Mouse (Mus musculus) hindbrain, postnatal 0 days (tissue): ENCODE results near the gene Anks1b. TPM values are rescaled to one million over a fixed set of nuclear protein-coding genes. Genes with fewer than 3 reads are reported as not detected.
A peak's percentile ranks its signal among the peaks of the same experiment; 100 is the strongest.

Experiments
- ATAC-seq: fragments of 200-750 bp; cut with Nextera tagmentation; 2 replicates; pipeline ENCODE4 v1.8.0; 2017; ENCODE audit warnings: mild to moderate bottlenecking, moderate TSS enrichment, moderate library complexity
- DNase-seq: peaks from one replicate; pipeline ENCODE4 v3.0.0-alpha.2; 2015; ENCODE audit warnings: low spot score
- H3K27ac ChIP-seq: fragments of 300-500 bp; sonication (generic); 2 replicates; pipeline ENCODE4 v1.5.1; 2014; ENCODE audit warnings: mild to moderate bottlenecking
- H3K27me3 ChIP-seq: fragments of 300-500 bp; sonication (generic); 2 replicates; pipeline ENCODE4 v1.6.1; 2014; ENCODE audit warnings: low read length, mixed read lengths; ENCODE audit not compliant: insufficient read depth
- H3K36me3 ChIP-seq: fragments of 300-500 bp; sonication (generic); 2 replicates; pipeline ENCODE4 v1.6.1; 2014; ENCODE audit warnings: low read length, mixed read lengths; ENCODE audit not compliant: insufficient read depth
- H3K4me1 ChIP-seq: fragments of 300-500 bp; sonication (generic); 2 replicates; pipeline ENCODE4 v1.6.1; 2014; ENCODE audit warnings: antibody characterized with exemption, low read length, mixed read lengths; ENCODE audit not compliant: insufficient read depth
- H3K4me2 ChIP-seq: fragments of 300-500 bp; sonication (generic); 2 replicates; pipeline ENCODE4 v1.6.1; 2014; ENCODE audit warnings: low read depth, mild to moderate bottlenecking, low read length, moderate library complexity, mixed read lengths
- H3K4me3 ChIP-seq: fragments of 300-500 bp; sonication (generic); 2 replicates; pipeline ENCODE4 v1.5.1; 2014; ENCODE audit warnings: low read length
- H3K9ac ChIP-seq: fragments of 300-500 bp; sonication (generic); replicated peaks from 2 replicates; pipeline ENCODE4 v1.6.1; 2014; ENCODE audit warnings: mild to moderate bottlenecking, low read length, moderate library complexity, mixed read lengths
- H3K9me3 ChIP-seq: fragments of 300-500 bp; sonication (generic); 2 replicates; pipeline ENCODE4 v1.6.1; 2016; ENCODE audit warnings: low read length, mixed read lengths
- CTCF ChIP-seq: IDR thresholded peaks from 2 replicates; pipeline ENCODE4 v1.5.1; 2016; ENCODE audit warnings: antibody characterized with exemption, control low read depth, low read depth
- WGBS: fragments of 180-500 bp; shearing (Covaris S2); extraction: QIAGEN DNeasy Blood & Tissue Kit; methylation state at CpG from one replicate; pipeline ENCODE4 v1.1.7; 2014; 5-methylcytosine and 5-hydroxymethylcytosine counted together
- polyA plus RNA-seq: library from polyadenylated mRNA; unstranded; fragments of >200 nt; fragmentation: Nextera tagmentation; extraction: Ambion mirVana; gene quantifications from 2 replicates; pipeline ENCODE4 v1.2.1, GENCODE M21; 2015
- total RNA-seq: library from RNA; depleted of rRNA; stranded (reverse); fragments of >200 nt; gene quantifications from 2 replicates; pipeline ENCODE4 v1.2.3, GENCODE M21; 2014

Gene Anks1b
- total and polyA plus RNA-seq, 2 experiments from 2014 or later, result 104 to 156 TPM

DNA sequence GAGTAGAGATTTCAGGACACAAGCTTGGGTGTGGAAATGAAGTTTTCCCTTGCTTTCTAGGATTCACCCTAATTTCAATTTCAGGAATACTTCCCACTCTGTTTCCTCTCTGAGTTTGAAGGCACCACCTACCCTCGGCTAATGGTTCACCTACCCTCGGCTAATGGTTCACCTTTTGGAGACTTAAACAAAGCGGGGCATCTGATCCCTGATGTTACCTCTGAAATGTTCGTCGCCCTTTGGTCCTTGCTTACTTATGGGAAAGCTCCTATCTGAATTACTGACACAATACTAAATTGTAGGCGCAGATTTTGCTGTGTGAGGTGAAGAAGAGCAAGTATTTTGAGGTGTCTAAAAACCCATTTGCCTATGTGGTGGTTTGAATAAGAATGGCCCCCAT is 22.4 kb upstream of the Anks1b start:
- ATAC-seq (no peak), DNase-seq (no peak)
- no peak for TF ChIP-seq CTCF
- H3K36me3 ChIP-seq, result no peaks in the 10 kb centered on the region
- H3K9me3 ChIP-seq, result no peaks in the 10 kb centered on the region
- H3K27ac ChIP-seq, result no peak overlapping the region
- H3K4me1 ChIP-seq, result no peaks in the 10 kb centered on the region
- H3K9ac ChIP-seq, result no peak overlapping the region
- H3K27me3 ChIP-seq, result no peaks in the 10 kb centered on the region
- H3K4me2 ChIP-seq, result no peak overlapping the region
- no peak overlapping the region for H3K4me3 ChIP-seq
- 93% methylated on average over 6 of the region's 6 CpGs for WGBS

DNA sequence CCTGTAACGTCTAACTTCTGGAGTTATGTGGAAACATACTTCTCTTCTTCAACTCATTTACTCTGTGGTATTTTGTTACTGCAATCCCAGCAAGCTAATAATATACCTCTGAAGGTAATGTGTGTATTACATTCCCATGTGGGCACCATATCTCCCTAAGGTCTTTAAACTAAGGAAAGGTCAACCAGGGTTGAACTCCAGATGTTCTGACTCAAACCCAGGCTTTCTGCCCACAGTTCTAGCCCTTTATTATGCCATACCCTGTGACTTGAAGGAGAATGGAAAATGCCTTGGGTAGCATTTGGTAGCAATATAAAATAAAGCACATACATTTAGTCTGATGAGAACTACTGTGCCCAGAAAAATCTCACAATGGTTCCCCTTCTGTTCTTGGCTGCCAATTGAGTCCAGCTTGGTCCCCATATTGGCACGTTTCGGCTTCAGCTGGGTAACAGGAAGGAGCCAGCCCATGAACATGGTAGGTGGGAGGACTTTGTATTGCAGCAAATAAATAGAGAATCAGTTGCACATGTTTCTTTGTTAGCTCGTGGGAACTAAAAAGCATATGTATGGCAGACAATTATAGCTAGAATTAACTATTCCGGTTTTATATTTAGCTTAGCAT is 17.9 kb upstream of the Anks1b start:
- DNase-seq, result no peak
- H3K4me1 ChIP-seq, result no peaks in the 10 kb centered on the region
- H3K4me3 ChIP-seq, result no peak overlapping the region
- H3K9ac ChIP-seq, result no peak overlapping the region
- H3K27me3 ChIP-seq, result no peaks in the 10 kb centered on the region
- H3K27ac ChIP-seq, result no peak overlapping the region
- no peak overlapping the region for H3K4me2 ChIP-seq
- WGBS, result 78% methylated on average over 5 of the region's 5 CpGs
- no peak for ATAC-seq
- H3K9me3 ChIP-seq, result no peaks in the 10 kb centered on the region
- no peak for TF ChIP-seq CTCF
- H3K36me3 ChIP-seq, result no peaks in the 10 kb centered on the region

DNA sequence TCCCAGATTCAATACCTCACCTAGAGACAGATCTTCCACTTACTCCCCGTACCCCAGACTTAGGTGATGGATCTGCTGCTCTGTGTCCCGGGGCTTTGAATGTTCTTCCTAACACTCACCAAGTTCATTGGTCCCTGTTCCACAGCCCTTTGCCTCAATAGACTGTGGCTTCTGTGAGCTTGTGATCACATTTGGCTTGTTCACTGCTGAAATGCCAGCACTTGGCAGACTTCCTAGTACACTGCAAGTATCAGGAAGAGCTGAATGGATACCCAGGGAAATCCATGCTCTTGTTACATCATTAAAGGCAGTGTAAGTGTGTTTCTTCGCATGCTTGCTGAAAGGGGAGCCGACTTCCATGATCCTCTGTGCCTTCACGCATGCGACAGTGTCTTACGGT is 17.0 kb upstream of the Anks1b start:
- ATAC-seq (no peak), DNase-seq (peak; percentile 62)
- H3K9ac ChIP-seq, result no peak overlapping the region
- no peak overlapping the region for H3K27ac ChIP-seq
- H3K4me2 ChIP-seq, result no peak overlapping the region
- no peaks in the 10 kb centered on the region for H3K9me3 ChIP-seq
- no peak overlapping the region for H3K4me3 ChIP-seq
- no peaks in the 10 kb centered on the region for H3K4me1 ChIP-seq
- no peaks in the 10 kb centered on the region for H3K27me3 ChIP-seq
- TF ChIP-seq CTCF, result no peak
- H3K36me3 ChIP-seq, result no peaks in the 10 kb centered on the region
- WGBS, result 79% methylated on average over 7 of the region's 7 CpGs

DNA sequence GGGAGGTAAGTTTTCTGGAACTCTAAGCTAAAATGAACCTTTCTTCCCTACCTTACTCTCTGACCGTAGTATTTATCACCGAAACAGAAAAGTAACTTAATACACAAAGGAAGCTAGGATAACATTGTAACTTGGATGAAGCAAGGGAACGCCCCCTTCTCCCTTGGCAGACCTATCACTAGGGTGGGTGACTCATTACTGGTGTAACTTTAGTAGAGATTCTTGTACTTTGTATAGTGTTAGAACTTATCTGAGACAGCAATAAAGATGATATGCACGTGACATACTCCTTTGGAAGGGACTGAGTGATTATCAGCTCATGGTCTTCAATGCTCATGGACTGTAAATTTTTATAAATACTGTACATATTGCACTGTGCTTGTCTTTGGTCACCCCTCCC is 5.1 kb upstream of the Anks1b start:
- WGBS, result 93% methylated on average over 4 of the region's 4 CpGs
- no peaks in the 10 kb centered on the region for H3K4me1 ChIP-seq

DNA sequence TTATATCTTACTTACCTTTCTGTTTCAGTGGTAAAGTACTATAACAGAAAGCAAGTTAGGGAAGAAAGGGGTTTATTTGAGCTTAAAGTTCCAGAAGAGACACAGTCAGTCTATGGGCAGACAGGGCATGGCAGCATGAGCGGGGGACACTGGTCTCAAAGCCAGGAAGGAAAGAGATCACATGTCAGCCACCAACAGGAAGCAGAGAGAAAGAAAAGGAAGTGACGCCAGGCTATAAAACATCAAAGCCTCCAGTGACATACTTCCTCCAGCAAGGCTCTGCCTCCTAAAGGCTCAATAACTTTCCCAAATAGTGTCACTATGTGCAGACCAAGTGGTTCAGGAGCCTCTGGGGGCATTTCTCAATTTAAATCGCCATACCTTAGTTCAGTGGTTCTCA is 4.5 kb upstream of the Anks1b start:
- H3K9ac ChIP-seq, result no peak overlapping the region
- no peak overlapping the region for H3K27ac ChIP-seq
- H3K27me3 ChIP-seq, result no peaks in the 10 kb centered on the region
- DNase-seq (no peak), ATAC-seq (no peak)
- no peaks in the 10 kb centered on the region for H3K4me1 ChIP-seq
- no peak overlapping the region for H3K4me3 ChIP-seq
- no peaks in the 10 kb centered on the region for H3K36me3 ChIP-seq
- TF ChIP-seq CTCF, result no peak
- WGBS, result 70% methylated on average over 3 of the region's 3 CpGs
- H3K4me2 ChIP-seq, result no peak overlapping the region
- H3K9me3 ChIP-seq, result no peaks in the 10 kb centered on the region

More for the DNA sequence above, 5.1 kb upstream of the Anks1b start:
- Histone ChIP-seq H3K36me3 (no peaks in the 10 kb centered on the region), H3K9ac (no peak overlapping the region), H3K27ac (no peak overlapping the region), H3K27me3 (no peaks in the 10 kb centered on the region), H3K9me3 (no peaks in the 10 kb centered on the region), H3K4me3 (no peak overlapping the region), H3K4me2 (no peak overlapping the region)
- ATAC-seq, result no peak
- DNase-seq, result no peak
- TF ChIP-seq CTCF, result no peak

DNA sequence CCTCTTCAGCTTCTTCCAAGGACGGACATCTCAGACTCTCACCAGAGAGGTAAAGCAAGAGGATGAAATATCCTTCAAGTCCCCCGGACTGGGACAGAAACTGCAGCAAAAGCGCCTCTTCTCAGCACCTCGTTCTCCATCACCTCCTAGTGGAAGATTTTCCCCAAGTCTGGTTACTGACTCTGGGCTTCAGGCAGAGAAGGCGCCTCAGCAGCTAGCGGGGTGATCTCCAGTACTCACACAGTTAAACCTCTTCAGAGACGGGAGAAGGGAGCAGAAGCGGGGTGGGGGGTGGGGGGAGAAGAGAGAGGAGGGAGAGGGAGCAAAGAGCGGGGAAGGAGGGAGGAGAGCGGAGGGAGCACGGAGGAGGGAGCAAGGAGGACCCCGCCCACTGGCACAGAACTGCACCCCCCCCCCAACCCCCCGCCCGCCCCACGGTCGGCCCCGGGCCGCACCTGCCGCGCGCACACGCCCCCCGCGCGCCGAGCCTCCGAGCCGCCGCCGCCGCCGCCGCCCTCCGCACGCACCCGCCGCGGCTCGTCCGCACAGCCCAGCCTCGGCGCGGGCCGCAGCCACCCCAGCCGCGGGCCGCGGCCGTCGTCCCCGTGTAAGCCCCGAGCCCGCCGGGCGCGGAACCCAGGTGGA is 686 bp upstream of the Anks1b start:
- peak; percentile 70 for TF ChIP-seq CTCF
- H3K27ac ChIP-seq, result peak overlapping the region; percentile 94
- no peaks in the 10 kb centered on the region for H3K27me3 ChIP-seq
- no peaks in the 10 kb centered on the region for H3K4me1 ChIP-seq
- H3K36me3 ChIP-seq, result no peaks in the 10 kb centered on the region
- ATAC-seq, result peak; percentile 93
- H3K9me3 ChIP-seq, result no peaks in the 10 kb centered on the region
- under 1% methylated on average over 33 of the region's 56 CpGs for WGBS
- peak overlapping the region; percentile 57 for H3K4me2 ChIP-seq
- H3K4me3 ChIP-seq, result peak overlapping the region; percentile 62
- peak; percentile 82 for DNase-seq
- peak overlapping the region; percentile 81 for H3K9ac ChIP-seq

DNA sequence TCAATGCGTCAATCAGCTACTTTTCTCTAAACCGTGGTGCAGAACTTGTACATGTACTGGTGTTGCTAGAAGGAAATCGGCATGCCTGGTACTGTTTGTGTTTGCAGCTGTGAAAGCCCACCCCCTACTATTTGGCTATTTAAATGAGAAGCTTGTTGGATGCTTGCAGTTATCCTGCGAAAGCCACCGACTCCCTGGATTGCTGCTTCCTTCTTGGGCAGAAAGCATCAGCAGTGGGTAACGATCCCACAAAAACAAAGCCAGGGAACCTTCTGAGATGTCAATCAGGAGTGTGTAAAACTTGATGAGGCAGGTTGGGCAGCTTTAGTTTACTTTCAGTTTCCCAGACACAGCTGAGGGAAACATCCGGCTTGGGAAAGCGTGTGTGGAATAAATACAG is 727 bp downstream of the Anks1b start:
- H3K9ac ChIP-seq, result peak overlapping the region; percentile 81
- H3K36me3 ChIP-seq, result no peaks in the 10 kb centered on the region
- H3K9me3 ChIP-seq, result no peaks in the 10 kb centered on the region
- H3K27me3 ChIP-seq, result no peaks in the 10 kb centered on the region
- H3K4me2 ChIP-seq, result peak overlapping the region; percentile 57
- WGBS, result 2% methylated on average over 8 of the region's 8 CpGs
- peak overlapping the region; percentile 94; the same call in 1 of the 2 replicates for H3K27ac ChIP-seq
- ATAC-seq (no peak), DNase-seq (peak; percentile 9)
- no peak for TF ChIP-seq CTCF
- H3K4me3 ChIP-seq, result peak overlapping the region; percentile 62
- H3K4me1 ChIP-seq, result no peaks in the 10 kb centered on the region
